8 mouse cellular contexts compared by ENCODE assay signal in the genomic region with DNA sequence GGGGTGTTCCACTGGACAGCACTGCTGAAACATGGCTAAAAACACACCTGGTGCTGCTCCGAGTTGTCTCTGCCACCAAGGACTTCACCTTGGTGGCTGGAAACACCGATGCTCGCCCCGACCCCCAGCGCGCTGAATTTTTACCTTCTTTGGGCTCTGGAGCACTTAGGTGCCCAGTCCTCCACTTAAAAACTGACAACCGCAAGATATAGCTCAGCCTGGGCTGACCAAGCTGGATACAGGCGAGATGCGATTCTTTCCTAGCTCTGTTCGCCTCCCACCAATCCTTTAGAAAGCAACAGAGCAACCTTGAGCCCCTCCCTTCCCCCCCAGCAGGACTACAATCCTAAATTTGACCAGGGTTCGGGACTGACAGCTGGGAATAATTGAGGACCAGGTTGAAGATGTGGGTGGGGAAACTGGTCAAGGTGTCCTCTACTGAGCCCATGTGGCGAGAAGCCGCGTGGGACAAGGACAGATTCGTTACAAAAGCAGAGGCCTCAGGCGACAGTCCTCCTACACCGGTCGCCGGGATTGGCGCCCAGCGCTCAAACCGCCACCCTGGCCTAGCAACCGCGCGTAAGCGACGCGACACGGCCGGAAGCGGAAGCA. TPM values are rescaled to one million over a fixed set of nuclear protein-coding genes. Genes with fewer than 3 reads are reported as not detected.
DNase-seq lines count a peak whose midpoint lies in the region; ATAC-seq and TF ChIP-seq lines count a peak whose summit lies in the region.

No protein-coding gene starts in this region.

- H3K79me2 ChIP-seq in macrophage (ENCODE audit: inconsistent target): no peaks in the 10 kb centered on the region

- TF ChIP-seq POLR2A in ES-Bruce4 (IDR thresholded peaks at IDR 0.05; ENCODE audit: insufficient read depth, low read length): no peak

- no peaks in the 10 kb centered on the region for H3K4me1 ChIP-seq in ES-Bruce4 (ENCODE audit: control insufficient read depth, insufficient read depth, low read length)
- no peaks in the 10 kb centered on the region for H3K4me1 ChIP-seq in hindbrain, embryonic 12.5 days

- peak; percentile 74 to 79 for DNase-seq in layer of hippocampus, adult 2 months (ENCODE audit: low spot score in 2 of 2)
- no peak for DNase-seq in layer of hippocampus, adult 9-10 months (ENCODE audit: low spot score)
- peak; percentile 94 for DNase-seq in brain, adult 2 months (ENCODE audit: low read depth, low spot score)
- DNase-seq in thymus, postnatal 14 days: peak; percentile 12
- no peak for DNase-seq in urinary bladder, postnatal 4 days (ENCODE audit: low spot score in 2 of 2)

- peak overlapping the region; percentile 71 for H3K4me3 ChIP-seq in layer of hippocampus, adult 2 months
- H3K4me3 ChIP-seq in ES-Bruce4 (ENCODE audit: low read depth, low read length) (peak overlapping the region; percentile 85), macrophage (ENCODE audit: inconsistent target) (peak overlapping the region; percentile 59)
- peak overlapping the region; percentile 52 for H3K4me3 ChIP-seq in hindbrain, embryonic 12.5 days

- peak overlapping the region; percentile 95 for H3K27ac ChIP-seq in layer of hippocampus, adult 2 months
- H3K27ac ChIP-seq in ES-Bruce4 (ENCODE audit: insufficient read depth, low read length): no peak overlapping the region
- H3K27ac ChIP-seq in hindbrain, embryonic 12.5 days: peak overlapping the region; percentile 87
- H3K27ac ChIP-seq in macrophage: peak overlapping the region; percentile 69

- H3K4me2 ChIP-seq in hindbrain, embryonic 12.5 days (replicated peaks): peak overlapping the region; percentile 66

- peak overlapping the region; percentile 81 for H3K9ac ChIP-seq in ES-Bruce4 (ENCODE audit: low read depth, poor library complexity, severe bottlenecking)
- peak overlapping the region; percentile 62 for H3K9ac ChIP-seq in hindbrain, embryonic 12.5 days

- no peak for TF ChIP-seq CTCF in layer of hippocampus, adult 2 months (conservative IDR thresholded peaks at IDR 0.05)
- TF ChIP-seq CTCF in ES-Bruce4 (IDR thresholded peaks at IDR 0.05; ENCODE audit: low read depth, low read length): no peak

- H3K36me3 ChIP-seq in ES-Bruce4 (ENCODE audit: control insufficient read depth, insufficient read depth, low read length, poor library complexity, severe bottlenecking) (peaks cover 2% of the 10 kb centered on the region), macrophage (ENCODE audit: inconsistent target) (no peaks in the 10 kb centered on the region)
- no peaks in the 10 kb centered on the region for H3K36me3 ChIP-seq in hindbrain, embryonic 12.5 days

- no peaks in the 10 kb centered on the region for H3K9me3 ChIP-seq in ES-Bruce4 (replicated peaks; ENCODE audit: control insufficient read depth, insufficient read depth, low read length, poor library complexity, severe bottlenecking)
- H3K9me3 ChIP-seq in hindbrain, embryonic 12.5 days (replicated peaks): no peaks in the 10 kb centered on the region

- 26% methylated on average over 31 of the region's 31 CpGs for WGBS in hindbrain, embryonic 12.5 days
- 20% methylated on average over 31 of the region's 31 CpGs for WGBS in macrophage (ENCODE audit: missing documents)

- no peaks in the 10 kb centered on the region for H3K27me3 ChIP-seq in ES-Bruce4 (ENCODE audit: control insufficient read depth, insufficient read depth, low read length, poor library complexity, severe bottlenecking)
- H3K27me3 ChIP-seq in hindbrain, embryonic 12.5 days: peaks cover 21% of the 10 kb centered on the region

- peak; percentile 23 for ATAC-seq in hindbrain, embryonic 12.5 days (ENCODE audit: low FRiP score)

- no peak for TF ChIP-seq EP300 in ES-Bruce4 (IDR thresholded peaks at IDR 0.05; ENCODE audit: insufficient read depth, low read depth, low read length)

RNA-seq across cellular contexts. Expression of a gene that starts 0.7 kb away (rescaled TPM):
- total RNA-seq in layer of hippocampus, adult 2 months (2021): 10 to 100 TPM; 21.1 to 22.4 TPM
- polyA plus RNA-seq in ES-Bruce4 (2011; ENCODE audit: insufficient read depth, insufficient read length, low read depth, missing spikeins): 13.9 and 14.0 TPM in 2 replicates
- polyA plus RNA-seq in hindbrain, embryonic 12.5 days (2016; fragmentation: Nextera tagmentation; extraction: Ambion mirVana): 26.5 and 27.3 TPM in 2 replicates
- 10 to 100 TPM in 21 of 26 experiments, 1 to 10 TPM in 5; 4.7 to 47.3 (median 16.2) TPM for total RNA-seq in macrophage (2018; cell fraction: chromatin; rRNA removed)
- total RNA-seq in macrophage (2018; cell fraction: cytosol; rRNA removed): 10 to 100 TPM; 24.0 to 52.2 (median 30.5) TPM
- total RNA-seq in macrophage (2018; cell fraction: nucleus; rRNA removed): 10 to 100 TPM in 25 of 26 experiments, 1 to 10 TPM in 1; 9.4 to 49.3 (median 18.2) TPM
- 33.2 to 58.9 TPM (median 40.6 TPM) in 3 replicates for polyA plus RNA-seq in macrophage (2018)

Comparison
In these comparisons a context has a peak if more than half of its experiments do, and no peak if none do; other contexts are left out.
1. DNase-seq: peak in layer of hippocampus, adult 2 months (2 of 2), brain, adult 2 months (single experiment) and thymus, postnatal 14 days (single experiment); none in layer of hippocampus, adult 9-10 months (single experiment) and urinary bladder, postnatal 4 days (0 of 2).
2. Peak in every context shown above with its lines, with median percentiles within 50 percentile points of each other: H3K4me3 ChIP-seq.